Mouse (Mus musculus): ENCODE measurements at regions not wholly inside any gene's neighbourhood (a gene's known extent, or its start where the extent isn't known, plus 50 kb on each side); places are given as distances from the start of the nearest gene placed in this dataset.
A peak's percentile ranks its signal among the peaks of the same experiment; 100 is the strongest.

- DNase-seq, result no peak
Observed at GRCm38 (mm10) chr7:115300241-115300640, 556.7 kb downstream of the Insc start.

GRCm38 (mm10) chr7:115308377-115308776 lies 564.9 kb downstream of the Insc start:
- DNase-seq, result no peak

GRCm38 (mm10) chr7:115310400-115311225 lies 567.1 kb downstream of the Insc start:
- no peak for DNase-seq

GRCm38 (mm10) chr7:115319504-115319903 lies 576.0 kb downstream of the Insc start:
- no peak for DNase-seq

- DNase-seq, result peak in 1 of 2 experiments; percentile 22
Observed at GRCm38 (mm10) chr7:115322989-115323388, 579.5 kb downstream of the Insc start.

GRCm38 (mm10) chr7:115328300-115328699 lies 584.8 kb downstream of the Insc start:
- no peak for DNase-seq

GRCm38 (mm10) chr7:115331698-115332097 lies 588.2 kb downstream of the Insc start:
- DNase-seq, result no peak

- DNase-seq, result no peak
Observed at GRCm38 (mm10) chr7:115333046-115333577, 589.6 kb downstream of the Insc start.

- no peak for DNase-seq
Observed at GRCm38 (mm10) chr7:115335051-115335450, 591.6 kb downstream of the Insc start.

GRCm38 (mm10) chr7:115340155-115340554 lies 596.7 kb downstream of the Insc start:
- DNase-seq, result no peak

GRCm38 (mm10) chr7:115341007-115341406 lies 597.5 kb downstream of the Insc start:
- no peak for DNase-seq

- no peak for DNase-seq
Observed at GRCm38 (mm10) chr7:115345749-115346148, 602.3 kb downstream of the Insc start.

- no peak for DNase-seq
Observed at GRCm38 (mm10) chr7:115358711-115359110, 615.2 kb downstream of the Insc start.

GRCm38 (mm10) chr7:115360142-115360541 lies 616.6 kb downstream of the Insc start:
- peak; percentile 22 to 54 for DNase-seq

- no peak for DNase-seq
Observed at GRCm38 (mm10) chr7:115362117-115362516, 618.6 kb downstream of the Insc start.

GRCm38 (mm10) chr7:115366910-115367309 lies 623.4 kb downstream of the Insc start:
- peak; percentile 67 to 74 for DNase-seq

- no peak for DNase-seq
Observed at GRCm38 (mm10) chr7:115371143-115371542, 627.6 kb downstream of the Insc start.

- DNase-seq, result no peak
Observed at GRCm38 (mm10) chr7:115372921-115373320, 629.4 kb downstream of the Insc start.

GRCm38 (mm10) chr7:115373781-115374533 lies 630.5 kb downstream of the Insc start:
- DNase-seq, result peak in 1 of 2 experiments; percentile 16

GRCm38 (mm10) chr7:115376067-115376466 lies 632.6 kb downstream of the Insc start:
- no peak for DNase-seq

GRCm38 (mm10) chr7:115378836-115379235 lies 635.3 kb downstream of the Insc start:
- DNase-seq, result no peak

GRCm38 (mm10) chr7:115379600-115379999 lies 636.1 kb downstream of the Insc start:
- DNase-seq, result no peak

GRCm38 (mm10) chr7:115380989-115381610 lies 637.6 kb downstream of the Insc start:
- no peak for DNase-seq

All from thymus, postnatal 36 days (tissue).